Mouse (Mus musculus): ENCODE data around the gene Pclo.

DNA sequence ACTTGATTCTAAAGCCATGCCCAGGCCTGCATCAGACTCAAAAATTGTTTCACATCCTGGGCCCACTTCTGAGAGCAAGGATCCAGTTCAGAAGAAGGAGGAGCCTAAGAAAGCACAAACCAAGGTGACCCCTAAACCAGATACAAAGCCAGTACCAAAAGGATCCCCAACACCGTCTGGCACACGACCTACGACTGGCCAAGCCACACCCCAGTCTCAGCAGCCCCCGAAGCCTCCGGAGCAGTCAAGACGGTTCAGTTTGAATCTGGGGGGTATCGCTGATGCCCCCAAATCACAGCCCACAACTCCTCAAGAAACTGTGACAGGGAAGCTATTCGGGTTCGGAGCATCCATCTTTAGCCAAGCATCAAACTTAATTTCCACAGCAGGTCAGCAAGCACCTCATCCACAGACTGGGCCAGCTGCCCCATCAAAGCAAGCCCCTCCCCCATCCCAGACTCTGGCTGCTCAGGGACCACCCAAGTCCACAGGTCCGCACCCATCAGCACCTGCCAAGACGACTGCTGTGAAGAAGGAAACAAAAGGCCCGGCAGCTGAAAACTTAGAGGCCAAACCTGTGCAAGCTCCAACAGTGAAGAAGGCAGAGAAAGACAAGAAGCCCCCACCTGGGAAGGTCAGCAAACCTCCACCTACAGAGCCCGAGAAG lies 25.4 kb downstream of the Pclo start:
- TF ChIP-seq POLR2A (IDR thresholded peaks at IDR 0.05; ENCODE audit: low read depth, low read length) (no peak), CTCF (IDR thresholded peaks at IDR 0.05; ENCODE audit: extremely low read depth, insufficient read length, insufficient replicate concordance, low read depth, low read length) (no peak)

Measured in small intestine, adult 2 months (tissue).